Mouse (Mus musculus) lung, embryonic 16.5 days (tissue): ENCODE measurements at regions not wholly inside any gene's neighbourhood (a gene's known extent, or its start where the extent isn't known, plus 50 kb on each side); places are given as distances from the start of the nearest gene placed in this dataset.

Source experiments
- ATAC-seq: fragments of 200-750 bp; cut with Nextera tagmentation; 2 replicates; pipeline ENCODE4 v1.8.0; 2017; ENCODE audit warnings: low read depth, mild to moderate bottlenecking, moderate library complexity
- H3K27ac ChIP-seq: fragments of 300-500 bp; sonication (generic); 2 replicates; pipeline ENCODE4 v1.5.1; 2014; ENCODE audit warnings: mild to moderate bottlenecking, control low read depth, low read length
- H3K27me3 ChIP-seq: fragments of 300-500 bp; sonication (generic); 2 replicates; pipeline ENCODE4 v1.6.1; 2014; ENCODE audit warnings: low read depth, low read length, mixed read lengths; ENCODE audit not compliant: control insufficient read depth, insufficient read depth
- H3K36me3 ChIP-seq: fragments of 300-500 bp; sonication (generic); 2 replicates; pipeline ENCODE4 v1.6.1; 2014; ENCODE audit warnings: low read length; ENCODE audit not compliant: control insufficient read depth, insufficient read depth
- H3K4me1 ChIP-seq: fragments of 300-500 bp; sonication (generic); replicated peaks from 2 replicates; pipeline ENCODE4 v1.6.1; 2014; ENCODE audit warnings: low read length, mixed read lengths; ENCODE audit not compliant: control insufficient read depth, insufficient read depth
- H3K4me2 ChIP-seq: fragments of 300-500 bp; sonication (generic); 2 replicates; pipeline ENCODE4 v1.6.1; 2014; ENCODE audit warnings: low read depth, low read length, control low read depth
- H3K4me3 ChIP-seq: fragments of 300-500 bp; sonication (generic); 2 replicates; pipeline ENCODE4 v1.5.1; 2014; ENCODE audit warnings: mild to moderate bottlenecking, low read length, control low read depth
- H3K9ac ChIP-seq: fragments of 300-500 bp; sonication (generic); 2 replicates; pipeline ENCODE4 v1.6.1; 2014; ENCODE audit warnings: low read length, control low read depth
- H3K9me3 ChIP-seq: fragments of 300-500 bp; sonication (generic); 2 replicates; pipeline ENCODE4 v1.6.1; 2016; ENCODE audit warnings: low read length; ENCODE audit not compliant: control insufficient read depth
- WGBS: fragments of 180-500 bp; shearing (Covaris S2); extraction: QIAGEN DNeasy Blood & Tissue Kit; methylation state at CpG from one replicate; pipeline ENCODE4 v1.1.7; 2014; 5-methylcytosine and 5-hydroxymethylcytosine counted together

DNA sequence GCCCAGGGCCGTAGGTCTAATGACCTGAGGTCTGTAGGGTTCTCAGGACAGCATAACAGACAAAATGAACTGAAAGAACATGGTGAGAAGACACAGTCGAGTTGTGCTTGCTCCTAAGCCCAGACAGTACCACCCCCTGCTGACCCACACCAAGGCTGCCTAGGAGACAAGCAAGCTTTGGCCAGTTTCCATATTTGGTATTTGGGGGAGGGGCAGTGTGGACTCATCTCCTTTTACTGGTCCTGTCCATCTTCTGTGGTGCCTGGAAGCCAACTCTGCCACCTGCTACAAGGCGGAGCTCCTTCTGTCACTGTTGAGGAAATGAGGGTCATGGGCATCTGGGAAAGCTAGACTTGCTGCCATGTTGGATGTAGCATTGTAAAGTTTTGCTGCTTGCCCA lies 68.9 kb downstream of the Tex29 start:
- H3K4me1 ChIP-seq = peaks cover 7% of the 10 kb centered on the region; the same call in 1 of the 2 replicates
- no peak overlapping the region for H3K27ac ChIP-seq
- H3K4me3 ChIP-seq = no peak overlapping the region
- no peaks in the 10 kb centered on the region for H3K36me3 ChIP-seq
- H3K27me3 ChIP-seq = no peaks in the 10 kb centered on the region
- H3K4me2 ChIP-seq = no peak overlapping the region
- no peak for ATAC-seq
- no peak overlapping the region for H3K9ac ChIP-seq
- no peaks in the 10 kb centered on the region for H3K9me3 ChIP-seq
- WGBS = 63% methylated on average over 3 of the region's 3 CpGs

DNA sequence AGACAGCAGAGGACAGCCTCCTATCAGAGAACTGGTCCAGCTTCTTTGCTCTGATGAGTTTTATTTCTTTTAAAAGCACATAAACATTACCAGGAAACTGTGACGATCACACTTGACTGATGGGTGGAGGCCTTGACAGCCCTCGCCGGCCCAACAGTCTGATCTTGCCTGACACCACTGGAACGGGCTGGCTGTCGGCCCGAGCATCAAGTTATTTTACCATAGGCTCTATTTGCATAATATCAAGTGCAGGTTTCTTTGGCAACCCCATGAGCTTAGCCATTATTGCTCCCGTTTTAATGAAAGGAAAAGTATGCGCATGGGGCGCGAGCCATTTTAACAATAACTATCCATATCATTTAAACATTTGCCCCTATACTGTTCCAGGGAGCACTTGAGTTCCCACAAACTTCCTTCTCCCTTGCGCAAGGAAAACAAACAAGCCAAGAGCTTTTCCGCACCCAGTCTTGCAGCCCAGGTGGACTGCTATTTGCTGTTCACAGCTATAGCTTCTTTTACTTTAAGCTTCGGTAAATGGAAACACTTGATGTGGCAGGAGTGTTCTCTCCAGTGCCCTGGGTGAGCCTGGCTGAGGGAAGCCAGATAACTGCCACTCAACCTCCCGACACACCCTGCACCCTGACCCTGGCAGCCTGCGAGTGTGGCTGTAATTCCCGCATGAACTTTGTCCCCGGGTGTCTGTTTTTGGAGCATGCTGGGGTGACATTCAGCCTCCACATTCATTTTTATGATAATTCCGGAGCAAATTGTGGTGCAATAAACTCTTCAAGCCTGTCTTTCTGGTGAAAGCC lies 71.6 kb downstream of the Tex29 start:
- Histone ChIP-seq H3K9me3 (no peaks in the 10 kb centered on the region), H3K27me3 (no peaks in the 10 kb centered on the region), H3K4me1 (peaks cover 19% of the 10 kb centered on the region), H3K27ac (peak overlapping the region; percentile 59), H3K4me3 (no peak overlapping the region), H3K9ac (no peak overlapping the region), H3K36me3 (no peaks in the 10 kb centered on the region), H3K4me2 (no peak overlapping the region)
- peak; percentile 80 for ATAC-seq
- 36% methylated on average over 18 of the region's 18 CpGs for WGBS

DNA sequence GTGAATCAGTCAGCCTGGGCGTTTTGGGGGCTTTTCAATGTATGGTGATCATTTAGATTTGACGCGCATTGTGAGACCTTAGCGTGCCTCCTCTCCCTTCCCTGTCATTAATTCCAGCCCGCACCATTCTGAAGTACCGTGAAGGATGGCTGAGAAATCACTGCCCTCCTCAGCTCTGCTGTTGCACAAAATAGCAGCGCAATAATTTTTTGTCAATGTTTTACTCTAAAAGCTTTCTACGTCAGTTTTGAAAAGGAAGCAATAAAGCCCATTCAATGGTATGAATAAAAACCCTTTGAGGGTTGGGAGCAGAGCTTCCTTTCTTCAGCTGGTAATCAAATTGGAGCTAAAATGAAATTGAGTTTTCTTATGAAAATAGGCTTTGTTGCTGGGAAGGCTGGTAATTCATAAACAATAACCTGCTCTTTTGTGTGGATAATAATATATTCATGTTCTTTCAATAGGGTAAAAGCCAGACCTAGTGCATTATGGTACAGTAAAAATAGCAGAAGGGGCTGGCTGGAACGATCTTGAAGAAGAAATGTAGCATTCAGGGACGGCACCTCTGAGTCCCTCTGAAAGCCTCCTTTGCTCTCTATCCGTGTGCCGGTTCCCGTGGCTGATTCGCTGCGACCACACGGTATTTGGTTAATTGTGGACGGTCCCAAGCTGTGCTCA lies 72.3 kb downstream of the Tex29 start:
- Histone ChIP-seq H3K4me3 (no peak overlapping the region), H3K4me1 (peaks cover 19% of the 10 kb centered on the region), H3K4me2 (no peak overlapping the region), H3K36me3 (no peaks in the 10 kb centered on the region), H3K27ac (peak overlapping the region; percentile 59), H3K27me3 (no peaks in the 10 kb centered on the region), H3K9me3 (no peaks in the 10 kb centered on the region), H3K9ac (no peak overlapping the region)
- WGBS = 72% methylated on average over 17 of the region's 17 CpGs
- ATAC-seq = no peak

DNA sequence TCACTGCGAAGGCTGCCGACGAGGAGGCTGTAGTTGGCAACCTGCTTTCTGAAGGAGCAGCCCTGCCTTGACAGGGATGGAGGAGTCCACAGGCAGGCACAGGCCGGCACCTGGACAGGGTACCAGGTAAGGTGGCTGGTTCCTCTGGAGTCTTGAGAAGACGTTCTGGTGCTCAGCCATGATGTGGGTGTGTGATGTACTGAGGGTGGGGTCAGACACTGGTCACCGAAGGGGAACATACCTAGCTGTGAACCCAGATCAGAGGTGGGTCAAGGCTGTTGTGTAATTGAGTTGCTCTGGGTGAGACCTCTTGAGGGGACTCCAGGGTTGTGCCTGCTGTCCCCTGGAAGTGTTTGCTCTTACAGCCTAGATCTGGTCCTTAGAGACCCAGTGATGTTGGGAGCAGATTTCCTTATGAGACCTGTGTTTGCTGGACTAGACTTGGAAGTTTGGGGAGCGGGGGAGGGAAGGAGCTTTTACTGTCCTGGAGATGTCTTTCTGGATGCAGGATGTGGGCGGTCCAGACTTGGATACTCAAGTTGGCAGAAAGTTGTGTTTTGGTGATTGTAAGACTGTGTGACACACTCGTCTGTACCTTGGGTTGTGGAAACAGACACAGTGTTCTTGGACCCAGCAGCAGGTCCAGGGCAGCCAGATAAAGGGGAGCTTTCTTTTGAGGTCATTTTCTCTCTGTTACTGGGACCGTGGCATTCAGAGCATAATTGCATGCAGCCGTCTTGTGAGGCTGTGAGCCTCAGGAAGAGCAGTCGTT lies 73.0 kb downstream of the Tex29 start:
- Histone ChIP-seq H3K9ac (no peak overlapping the region), H3K4me2 (no peak overlapping the region), H3K4me1 (peaks cover 19% of the 10 kb centered on the region), H3K27me3 (no peaks in the 10 kb centered on the region), H3K36me3 (no peaks in the 10 kb centered on the region), H3K27ac (no peak overlapping the region), H3K4me3 (no peak overlapping the region), H3K9me3 (no peaks in the 10 kb centered on the region)
- 62% methylated on average over 12 of the region's 12 CpGs for WGBS
- ATAC-seq = no peak

DNA sequence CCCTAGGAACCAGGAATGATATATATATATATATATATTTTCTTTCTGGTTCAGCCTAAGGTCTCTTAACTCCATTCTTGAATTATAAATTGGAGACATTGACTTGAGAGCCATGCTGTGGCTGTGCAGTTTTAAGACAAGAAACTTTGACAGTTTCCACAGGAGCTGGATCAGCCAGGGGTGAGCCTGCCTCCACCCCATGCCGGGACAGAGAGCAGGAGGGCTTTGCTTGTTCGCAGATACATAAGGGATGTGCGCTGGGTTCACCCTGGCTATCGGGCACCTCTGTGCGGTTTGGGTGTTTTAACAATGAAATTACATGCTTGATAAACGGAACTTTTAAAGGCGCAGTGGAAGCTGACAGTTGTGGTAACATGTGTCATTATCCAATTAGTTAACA lies 73.9 kb downstream of the Tex29 start:
- 60% methylated on average over 7 of the region's 7 CpGs for WGBS
- H3K36me3 ChIP-seq = no peaks in the 10 kb centered on the region

DNA sequence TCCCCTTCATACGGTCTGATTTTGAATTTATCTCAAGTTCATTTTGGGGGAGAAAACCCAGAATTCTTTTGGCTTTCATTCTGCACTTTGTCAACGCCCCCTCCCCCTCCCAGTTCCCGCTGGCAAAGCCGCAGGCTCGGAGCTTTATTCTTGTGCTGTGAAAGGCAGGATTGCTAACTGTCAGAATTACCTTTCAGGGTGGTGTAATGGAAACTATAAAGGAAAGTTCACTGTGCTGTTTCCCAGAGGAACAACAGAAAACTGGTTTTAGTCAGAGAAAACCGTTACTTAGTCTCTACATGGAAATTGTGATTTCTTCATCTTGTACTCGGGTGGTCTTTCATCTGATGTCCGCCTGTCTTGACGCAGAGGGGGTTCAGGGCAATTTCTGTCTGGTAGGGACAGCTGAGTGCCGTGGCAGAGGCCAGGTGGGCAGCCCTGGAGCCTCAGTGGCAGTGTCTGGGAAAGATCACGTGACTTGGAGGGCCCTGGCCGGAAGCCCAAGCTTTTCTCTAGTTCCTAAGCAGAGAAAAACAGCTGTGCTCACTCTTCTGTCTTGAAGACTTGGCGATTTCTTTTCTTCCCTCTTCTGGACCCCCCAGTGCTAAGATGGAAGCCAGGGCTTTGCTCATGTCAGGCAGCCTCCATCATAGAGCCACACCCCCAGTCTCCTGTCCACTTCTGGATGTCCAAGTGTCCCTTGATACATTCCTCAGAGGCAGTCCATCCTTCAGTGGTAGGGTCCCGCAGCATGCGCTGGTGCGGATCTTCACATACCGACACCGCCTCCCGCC lies 74.6 kb downstream of the Tex29 start:
- H3K4me3 ChIP-seq = peak overlapping the region; percentile 20

More for the DNA sequence above, 73.9 kb downstream of the Tex29 start:
- ATAC-seq = no peak
- H3K27me3 ChIP-seq = no peaks in the 10 kb centered on the region
- H3K9ac ChIP-seq = no peak overlapping the region
- no peak overlapping the region for H3K27ac ChIP-seq
- H3K9me3 ChIP-seq = no peaks in the 10 kb centered on the region
- no peak overlapping the region for H3K4me2 ChIP-seq
- no peak overlapping the region for H3K4me3 ChIP-seq
- peaks cover 19% of the 10 kb centered on the region for H3K4me1 ChIP-seq

DNA sequence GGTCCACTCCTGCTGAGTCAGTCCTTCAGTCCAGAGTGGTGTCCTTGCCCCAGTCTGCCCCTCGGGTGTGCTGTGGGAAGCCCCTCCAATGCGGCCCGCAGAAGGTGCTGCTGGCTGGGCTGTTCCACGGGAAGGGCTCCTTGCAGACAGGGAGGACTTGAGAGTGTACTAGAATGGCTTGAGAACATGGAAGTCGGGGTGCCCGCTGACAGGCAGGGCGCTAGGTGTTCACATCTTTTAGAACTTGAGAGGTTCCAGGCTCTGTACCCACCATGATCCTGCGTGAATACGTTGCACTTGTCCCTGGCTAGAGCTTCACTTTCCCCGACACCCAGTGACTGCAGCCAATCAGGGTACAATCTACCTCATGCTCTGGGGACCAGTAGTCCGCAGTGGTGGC lies 75.4 kb downstream of the Tex29 start:
- no peak overlapping the region for H3K9ac ChIP-seq
- no peak for ATAC-seq
- 83% methylated on average over 11 of the region's 11 CpGs for WGBS
- peaks cover 19% of the 10 kb centered on the region for H3K4me1 ChIP-seq
- H3K27me3 ChIP-seq = no peaks in the 10 kb centered on the region
- no peaks in the 10 kb centered on the region for H3K36me3 ChIP-seq
- H3K9me3 ChIP-seq = no peaks in the 10 kb centered on the region
- H3K4me3 ChIP-seq = no peak overlapping the region
- no peak overlapping the region for H3K4me2 ChIP-seq
- no peak overlapping the region for H3K27ac ChIP-seq

More for the DNA sequence above, 74.6 kb downstream of the Tex29 start:
- 36% methylated on average over 19 of the region's 19 CpGs for WGBS
- Histone ChIP-seq H3K27ac (no peak overlapping the region), H3K27me3 (no peaks in the 10 kb centered on the region), H3K9me3 (no peaks in the 10 kb centered on the region), H3K4me2 (peak overlapping the region; percentile 47), H3K9ac (peak overlapping the region; percentile 36; the same call in 1 of the 2 replicates), H3K4me1 (peaks cover 19% of the 10 kb centered on the region), H3K36me3 (no peaks in the 10 kb centered on the region)
- peak; percentile 73 for ATAC-seq

DNA sequence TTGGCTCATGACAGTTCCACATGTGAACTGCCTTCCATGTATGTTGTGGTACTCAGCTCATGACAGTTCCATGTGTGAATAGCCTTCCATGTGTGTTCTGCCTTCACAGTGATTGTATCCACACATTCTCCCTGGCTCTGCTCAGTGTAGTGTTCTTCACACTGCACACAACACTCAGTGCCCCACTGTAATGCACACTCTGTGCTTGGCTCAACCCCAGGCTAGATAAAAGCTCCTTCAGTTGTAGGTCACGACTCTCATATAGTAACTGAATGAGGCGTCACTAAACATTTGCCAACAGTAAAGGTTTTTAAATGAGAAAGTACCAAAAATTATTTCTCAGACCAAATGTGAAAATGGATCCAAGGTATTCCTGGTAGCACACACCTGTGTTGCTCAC lies 79.6 kb downstream of the Tex29 start:
- H3K9ac ChIP-seq = no peak overlapping the region
- no peaks in the 10 kb centered on the region for H3K9me3 ChIP-seq
- H3K4me3 ChIP-seq = no peak overlapping the region
- ATAC-seq = no peak
- peaks cover 8% of the 10 kb centered on the region for H3K4me1 ChIP-seq
- H3K36me3 ChIP-seq = no peaks in the 10 kb centered on the region
- no peak overlapping the region for H3K4me2 ChIP-seq
- no peaks in the 10 kb centered on the region for H3K27me3 ChIP-seq
- 60% methylated on average over 2 of the region's 2 CpGs for WGBS
- no peak overlapping the region for H3K27ac ChIP-seq
